Mouse (Mus musculus): Measurements from ENCODE around the gene Gse1.

Gene Gse1

DNA sequence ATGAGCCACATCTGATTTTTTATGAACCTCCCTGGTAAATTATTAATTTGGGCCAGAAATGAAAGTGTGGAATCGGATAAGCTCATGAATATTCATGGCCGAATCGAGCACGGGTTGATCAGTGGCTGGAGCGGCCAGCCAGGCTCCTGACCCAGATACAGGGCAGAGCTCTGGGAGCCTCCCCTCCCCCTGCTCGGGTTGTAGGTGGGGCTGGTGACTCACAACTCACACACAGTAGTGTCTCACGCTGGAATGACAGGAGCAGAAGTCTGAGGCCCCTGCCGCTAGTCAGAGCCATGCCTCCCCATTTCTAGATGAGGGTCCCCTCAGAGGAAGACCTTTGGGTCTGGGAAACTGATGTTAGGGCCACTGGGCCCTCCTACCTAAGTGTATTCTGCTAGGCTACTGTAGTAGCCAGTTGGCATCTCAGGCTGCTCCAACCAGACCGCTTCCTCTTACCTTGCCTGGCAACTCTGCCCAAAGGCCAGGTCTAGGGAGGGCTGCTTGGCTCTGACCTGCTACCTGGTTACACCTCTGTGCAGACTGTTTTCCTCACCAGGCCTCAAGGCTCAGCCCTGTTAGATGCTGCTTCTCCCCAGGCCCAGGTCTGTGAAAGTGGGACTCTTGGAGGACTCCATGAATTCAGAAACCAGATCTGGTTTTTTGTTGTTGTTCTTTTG is 270.8 kb downstream of the Gse1 start:
- peak; percentile 85 for DNase-seq (ENCODE audit: low read depth)

GRCm38 (mm10) chr8:120500701-120501261 is 272.5 kb downstream of the Gse1 start:
- DNase-seq (ENCODE audit: low read depth) = no peak

GRCm38 (mm10) chr8:120501426-120501825 is 273.2 kb downstream of the Gse1 start:
- no peak for DNase-seq (ENCODE audit: low read depth)

GRCm38 (mm10) chr8:120502428-120502827 is 274.2 kb downstream of the Gse1 start:
- no peak for DNase-seq (ENCODE audit: low read depth)

DNA sequence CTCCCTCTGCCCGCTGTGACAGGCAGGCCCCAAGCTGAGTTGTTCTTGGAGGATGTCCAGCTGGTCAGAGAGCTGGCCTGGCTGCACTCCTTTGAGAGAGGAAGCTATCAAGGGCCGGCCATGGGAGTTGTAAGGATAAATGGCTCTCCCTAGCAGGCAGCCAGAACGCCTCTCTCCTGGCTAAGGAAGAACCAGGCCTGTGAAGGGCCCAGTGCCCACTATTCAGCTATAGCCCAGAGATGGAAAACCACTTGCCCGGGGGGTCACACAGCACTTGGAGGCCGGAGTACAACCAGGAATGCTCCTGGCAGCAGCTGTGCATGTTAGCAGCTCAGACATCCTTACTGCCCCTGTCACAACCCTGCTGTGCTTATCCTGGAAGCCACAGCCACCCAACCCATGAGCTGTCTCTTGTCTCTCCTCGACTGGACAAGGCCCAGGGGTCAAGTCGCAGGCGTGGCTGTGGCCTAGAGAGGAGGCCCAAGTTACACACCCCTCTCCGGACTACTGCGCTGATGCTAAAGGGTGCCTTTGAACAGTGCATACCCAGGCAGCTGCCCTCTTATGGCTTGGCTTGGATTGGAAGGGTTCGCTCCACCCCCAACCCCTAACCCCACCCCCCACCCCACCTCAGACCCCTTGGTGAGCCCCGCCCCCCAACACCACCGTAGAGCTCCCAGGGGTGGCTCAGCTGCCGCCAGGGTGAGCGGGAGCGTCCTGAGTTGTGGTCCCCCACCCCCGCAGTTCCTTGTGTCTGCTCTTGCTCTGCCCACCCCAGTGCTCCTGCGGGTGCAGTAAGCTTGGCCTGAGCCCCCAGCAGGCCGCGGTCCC is 276.2 kb downstream of the Gse1 start:
- DNase-seq (ENCODE audit: low read depth) = peak; percentile 82

DNA sequence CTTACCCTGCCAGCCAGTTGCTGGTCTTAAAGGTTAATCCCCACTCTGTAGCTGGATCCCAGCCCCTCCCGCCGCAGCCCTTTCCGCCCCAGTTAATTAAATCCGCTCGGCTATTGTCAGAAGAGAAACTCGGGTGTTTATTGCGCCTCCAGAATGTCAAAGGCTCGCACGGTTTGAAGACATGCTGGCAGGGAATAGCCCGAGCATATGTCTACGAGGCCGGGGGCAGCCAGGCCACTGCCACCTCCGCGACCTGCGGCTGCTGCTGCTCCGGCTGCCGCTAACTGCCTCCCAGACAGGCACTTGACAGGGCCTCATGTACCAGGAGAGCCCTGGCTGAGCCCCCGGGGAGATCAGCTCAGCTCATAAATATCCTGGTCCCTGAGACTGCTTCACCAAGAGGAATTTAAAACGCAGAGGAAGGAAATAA is 276.8 kb downstream of the Gse1 start:
- no peak for DNase-seq (ENCODE audit: low read depth)

DNA sequence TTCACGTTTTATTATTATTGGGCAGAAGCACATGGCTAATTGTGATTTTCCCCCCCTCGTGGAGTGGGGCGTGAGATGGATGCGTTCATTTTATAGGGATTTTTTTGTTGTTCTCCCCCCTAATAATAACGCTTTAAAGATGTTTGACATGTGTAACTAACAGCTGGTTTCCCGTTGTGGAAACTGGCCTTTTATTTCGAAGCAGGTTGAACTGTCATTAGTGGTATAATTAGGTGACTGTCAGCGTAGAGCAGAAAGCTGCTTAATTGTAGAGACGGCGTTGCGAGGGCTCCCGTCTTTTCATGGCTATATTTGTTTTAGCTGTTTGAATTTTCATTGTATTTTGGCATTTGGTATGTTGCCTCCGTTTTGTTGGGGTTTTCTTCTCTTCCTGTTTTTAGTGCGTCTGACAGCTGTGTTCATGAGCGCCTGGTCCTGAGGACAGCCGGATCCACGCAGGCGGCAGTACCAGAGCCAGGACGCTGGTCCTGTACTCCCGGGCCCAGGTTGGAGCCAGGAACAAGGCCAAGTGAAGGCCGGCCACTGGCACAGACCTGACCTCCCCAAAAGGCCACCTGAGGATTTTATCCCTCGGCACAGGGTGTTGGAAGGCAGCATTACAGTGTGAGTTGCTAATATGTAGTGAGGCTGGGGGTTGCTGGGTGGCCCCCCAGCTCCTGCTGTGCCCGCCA is 277.5 kb downstream of the Gse1 start:
- DNase-seq (ENCODE audit: low read depth) = no peak

DNA sequence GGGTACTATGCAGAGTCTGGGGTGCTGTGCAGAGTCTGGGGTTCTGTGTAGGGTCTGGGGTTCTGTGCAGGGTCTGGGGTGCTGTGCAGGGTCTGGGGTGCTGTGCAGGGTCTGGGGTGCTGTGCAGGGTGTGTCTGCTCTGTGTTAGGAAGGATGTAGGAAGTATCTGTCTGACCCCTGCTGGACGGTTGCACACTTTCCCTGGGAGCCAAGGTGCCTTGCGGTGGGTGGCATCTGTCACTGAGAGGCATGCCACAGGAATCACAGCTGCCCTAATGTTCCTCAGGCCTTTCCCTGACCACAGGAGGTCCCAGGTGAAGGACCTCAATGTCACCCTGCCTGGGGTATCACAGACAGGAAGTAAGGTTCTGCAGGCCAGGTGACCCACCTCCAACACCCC is 278.3 kb downstream of the Gse1 start:
- no peak for DNase-seq (ENCODE audit: low read depth)

DNA sequence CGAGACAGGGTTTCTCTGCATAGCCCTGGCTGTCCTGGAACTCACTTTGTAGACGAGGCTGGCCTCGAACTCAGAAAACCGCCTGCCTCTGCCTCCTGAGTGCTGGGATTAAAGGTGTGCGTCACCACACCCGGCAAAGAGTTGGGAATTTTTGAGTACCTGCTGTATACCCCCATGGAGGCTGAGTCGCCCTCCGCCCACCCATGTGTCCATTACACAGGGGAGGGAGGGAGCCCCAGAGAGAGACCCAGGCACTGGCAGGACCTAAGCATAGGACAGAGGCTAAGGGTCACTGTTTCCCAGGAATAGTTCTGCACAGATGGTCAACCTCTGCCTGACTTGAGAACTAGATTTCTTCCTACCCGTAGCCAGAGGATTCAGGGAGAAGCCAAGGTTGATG is 279.0 kb downstream of the Gse1 start:
- DNase-seq (ENCODE audit: low read depth) = no peak

- DNase-seq (ENCODE audit: low read depth) = no peak
Measured at GRCm38 (mm10) chr8:120509136-120510034, 281.1 kb downstream of the Gse1 start.

DNA sequence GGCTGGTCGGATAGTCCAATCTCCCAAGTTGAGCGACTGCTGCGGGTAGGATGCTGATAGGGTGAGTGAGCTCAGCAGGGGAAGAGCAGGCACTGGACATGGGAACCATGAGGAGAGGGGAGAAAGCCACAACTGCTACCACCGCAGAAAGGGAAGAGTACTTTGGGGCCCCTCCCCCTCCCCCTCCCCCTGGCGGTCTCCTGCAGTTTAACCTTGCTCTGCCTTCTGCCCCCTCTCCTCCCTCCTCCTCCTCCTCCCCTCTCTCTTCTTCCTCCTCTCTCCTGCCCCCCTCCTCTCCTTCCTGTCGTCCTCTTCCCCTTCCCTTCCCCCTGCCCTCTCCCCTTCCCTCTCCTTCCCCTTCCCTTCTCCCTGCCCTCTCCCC is 281.8 kb downstream of the Gse1 start:
- DNase-seq (ENCODE audit: low read depth) = no peak

GRCm38 (mm10) chr8:120510863-120511457 is 282.7 kb downstream of the Gse1 start:
- no peak for DNase-seq (ENCODE audit: low read depth)

DNA sequence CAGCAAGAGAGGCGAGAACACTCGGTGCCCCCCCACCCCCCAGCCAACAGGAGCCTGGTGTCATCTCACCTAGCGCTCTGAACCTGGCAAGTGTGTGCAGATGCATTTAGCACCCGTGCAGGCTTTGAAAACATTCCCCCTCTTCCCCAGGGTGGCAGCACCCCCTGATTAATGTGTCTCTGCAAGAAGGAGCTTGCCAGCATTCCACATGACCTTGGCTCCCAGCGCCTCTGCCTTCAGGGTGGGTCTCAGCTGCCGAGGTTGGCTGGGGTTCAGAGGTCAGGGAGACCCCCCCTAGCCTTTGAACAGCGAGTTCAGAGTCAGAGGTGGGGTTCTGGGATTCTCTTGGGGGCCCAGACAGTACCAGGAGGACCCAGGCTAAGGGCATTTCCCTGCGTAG is 283.5 kb downstream of the Gse1 start:
- no peak for DNase-seq (ENCODE audit: low read depth)

- no peak for DNase-seq (ENCODE audit: low read depth)
Measured at GRCm38 (mm10) chr8:120512326-120512725, 284.1 kb downstream of the Gse1 start.

DNA sequence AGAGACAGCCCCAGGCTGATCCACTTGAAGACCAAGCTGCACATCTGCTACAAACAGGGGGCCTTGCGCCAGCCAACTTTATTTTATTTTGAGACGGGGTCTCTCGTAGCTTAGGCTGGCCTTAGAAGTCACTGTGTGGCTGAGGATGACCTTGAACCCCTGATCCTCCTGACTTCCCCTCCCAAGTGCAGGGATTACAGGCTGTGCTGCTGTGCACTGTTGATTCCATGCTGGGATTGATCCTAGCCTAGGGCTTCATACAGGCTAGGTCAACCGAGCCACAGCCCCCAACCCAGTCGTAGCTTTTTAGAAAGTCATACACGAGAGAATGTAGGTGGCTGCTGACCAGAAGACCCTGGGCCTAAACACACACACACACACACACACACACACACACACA is 284.9 kb downstream of the Gse1 start:
- DNase-seq (ENCODE audit: low read depth) = no peak

DNA sequence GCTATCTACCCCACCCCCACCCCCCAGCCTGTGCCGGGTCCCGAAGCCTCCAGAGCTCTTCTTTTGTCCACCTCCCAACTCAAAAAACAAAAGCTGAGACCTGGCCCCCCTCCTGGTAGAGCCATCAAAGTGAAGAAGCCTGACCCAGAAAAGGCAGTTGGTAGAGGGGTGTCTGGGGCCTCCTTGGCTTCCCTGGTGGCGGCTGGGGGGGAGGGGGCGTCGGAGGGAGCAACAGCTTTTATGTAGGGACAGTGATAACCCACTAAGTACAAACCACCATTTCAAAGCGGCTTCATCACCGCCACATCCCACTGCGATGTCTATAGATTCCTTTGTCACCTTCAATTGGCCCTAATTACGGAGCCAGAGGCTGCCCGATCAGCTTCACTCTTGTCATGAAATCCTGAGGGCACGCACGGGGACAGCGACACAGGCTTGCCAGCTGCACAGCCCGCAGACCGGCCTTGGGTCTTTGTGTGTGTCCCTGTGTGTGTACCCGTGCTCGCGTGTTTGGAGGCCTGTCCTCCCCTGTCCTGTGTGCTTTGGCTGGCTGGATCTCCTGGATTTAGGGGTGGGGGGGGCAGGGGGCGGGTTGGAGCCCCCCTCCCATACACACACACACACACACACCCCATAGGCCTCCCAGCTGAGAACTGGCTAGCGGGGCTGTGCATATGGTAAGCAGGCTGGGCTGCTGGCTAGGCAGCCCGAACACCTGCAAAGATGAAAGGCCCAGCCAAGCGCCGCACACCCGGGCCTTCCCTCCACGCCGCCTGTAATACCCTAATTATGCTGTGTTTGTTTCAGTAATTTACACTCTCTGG is 285.6 kb downstream of the Gse1 start:
- DNase-seq (ENCODE audit: low read depth) = no peak

- DNase-seq (ENCODE audit: low read depth) = no peak
Measured at GRCm38 (mm10) chr8:120515214-120515613, 287.0 kb downstream of the Gse1 start.

- DNase-seq (ENCODE audit: low read depth) = no peak
Measured at GRCm38 (mm10) chr8:120515650-120516049, 287.4 kb downstream of the Gse1 start.

DNA sequence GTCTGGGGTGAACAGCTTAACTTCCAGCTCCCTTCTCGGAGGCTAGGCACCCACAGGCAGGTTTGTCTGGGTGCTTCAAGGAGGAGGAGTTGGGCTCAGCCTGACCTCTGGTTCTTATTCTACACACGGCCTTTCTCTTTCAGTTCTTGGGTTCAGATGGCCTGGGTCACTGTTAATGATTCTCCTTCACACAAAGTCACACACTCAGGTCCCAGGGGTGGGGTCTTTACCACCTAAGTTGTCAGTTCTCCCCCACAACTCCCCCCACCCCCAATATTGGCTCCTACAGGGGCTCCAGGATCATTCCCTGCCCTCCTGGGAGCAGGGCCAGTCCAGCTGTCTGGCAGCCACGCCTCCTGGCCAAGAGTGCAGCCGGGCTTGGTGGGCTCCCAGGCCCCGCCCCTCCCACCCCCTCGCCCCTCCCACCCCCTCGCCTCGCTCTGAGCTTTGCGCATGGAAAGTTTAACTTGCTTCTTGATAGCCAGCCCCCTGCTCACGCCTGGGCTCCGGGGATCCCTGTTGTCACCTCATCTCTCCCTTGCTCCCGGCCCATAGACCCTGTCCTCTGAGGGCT is 288.0 kb downstream of the Gse1 start:
- no peak for DNase-seq (ENCODE audit: low read depth)

Data from fibroblast of lung, adult 2 months (primary cell).